Mouse (Mus musculus): ENCODE results near the gene Lrrk1. TPM values are rescaled to one million over a fixed set of nuclear protein-coding genes. Genes with fewer than 3 reads are reported as not detected.

Gene Lrrk1
- total RNA-seq, 2 experiments from 2014 or later: 13.4 to 23.7 TPM

DNA sequence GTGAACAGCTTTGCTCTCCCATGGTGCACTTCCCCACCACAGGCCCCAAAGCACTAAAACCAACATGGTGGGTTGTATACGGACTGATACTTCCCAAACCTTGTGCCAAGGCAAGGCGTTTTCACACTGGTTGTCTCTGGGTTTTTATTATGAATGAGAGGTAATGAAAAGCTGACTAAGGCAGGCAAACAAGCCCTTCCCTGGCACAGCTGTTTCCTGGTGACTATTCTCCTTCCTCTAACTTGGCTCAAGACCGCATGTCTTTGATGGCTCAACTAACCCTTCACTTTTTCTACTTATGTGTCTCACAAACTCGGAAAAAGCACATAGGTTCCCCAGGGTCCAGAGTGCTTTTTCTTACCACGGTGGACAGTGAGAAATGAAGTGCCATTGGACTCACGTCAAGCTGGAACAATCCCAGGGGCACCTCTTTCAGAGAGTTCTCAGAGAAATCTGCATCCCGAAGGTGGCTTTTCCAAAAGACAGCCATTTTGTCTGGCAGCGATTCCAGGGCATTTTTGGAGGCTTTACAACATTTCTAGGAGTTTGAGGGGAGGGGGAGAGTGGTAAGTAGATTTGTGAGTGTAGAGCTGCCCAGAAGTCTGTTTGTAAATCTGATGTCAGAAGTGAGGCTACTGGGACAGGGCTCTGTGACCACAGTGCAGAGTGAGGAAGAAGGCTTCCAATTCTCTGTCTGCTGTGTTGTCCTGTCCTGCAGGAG is 83.0 kb downstream of the Lrrk1 start:
- ATAC-seq (replicated peaks; ENCODE audit: poor library complexity): no peak

DNA sequence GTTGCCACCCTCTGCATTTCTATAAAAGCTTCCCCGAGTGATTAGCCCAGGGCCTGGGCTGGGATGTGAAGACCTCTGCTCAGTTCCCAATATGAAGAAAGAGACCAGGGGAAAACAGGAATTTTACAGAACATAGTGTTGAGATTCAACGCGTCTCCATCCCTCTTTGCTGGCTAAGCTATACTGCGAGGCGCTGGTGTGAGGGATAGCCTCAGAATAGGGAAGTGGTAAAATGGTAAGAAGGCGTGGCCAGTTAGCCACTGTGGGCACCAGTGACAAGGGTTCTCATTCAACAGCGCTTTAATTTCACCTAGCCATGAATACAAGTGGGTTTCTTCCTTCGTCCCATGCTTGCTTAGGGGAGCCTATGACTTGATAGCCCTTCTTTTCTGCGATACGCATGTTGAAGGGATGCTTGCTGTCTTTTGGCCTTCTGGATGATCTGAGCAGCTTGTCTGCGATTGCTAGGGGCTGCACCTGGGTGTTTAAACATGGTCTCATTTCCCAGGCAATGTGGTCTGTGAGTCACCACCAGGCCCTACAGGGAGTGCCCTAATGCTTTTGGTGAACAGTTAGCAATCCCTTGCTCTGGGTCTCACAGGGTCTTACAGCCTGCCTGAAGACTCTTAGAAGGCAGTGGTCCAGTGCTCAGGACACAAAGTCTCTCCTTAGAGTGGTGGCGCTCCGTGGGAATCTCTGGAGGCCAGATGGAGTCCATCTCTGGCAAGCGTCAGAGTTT is 84.1 kb downstream of the Lrrk1 start:
- ATAC-seq (replicated peaks; ENCODE audit: poor library complexity): peak; percentile 80

DNA sequence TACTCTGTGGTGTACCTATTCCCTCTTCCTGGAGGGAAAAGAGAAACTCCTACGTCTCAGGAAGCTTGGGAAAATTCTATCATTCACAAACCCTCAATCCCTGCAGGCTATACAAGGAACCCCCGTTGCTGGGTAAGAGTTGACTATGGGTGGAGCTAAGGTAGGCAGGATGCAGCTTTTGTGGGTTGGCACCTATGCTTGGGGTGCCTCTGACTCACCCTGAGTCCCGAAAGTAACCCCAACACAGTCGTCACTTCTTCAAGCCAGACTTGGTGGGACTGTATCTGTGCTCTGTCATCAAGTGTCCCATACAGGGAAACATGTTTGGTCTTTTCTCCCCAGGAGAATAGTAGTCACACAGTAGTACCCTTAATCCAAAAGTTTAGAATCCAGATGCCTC is 86.7 kb downstream of the Lrrk1 start:
- ATAC-seq (replicated peaks; ENCODE audit: poor library complexity): no peak

DNA sequence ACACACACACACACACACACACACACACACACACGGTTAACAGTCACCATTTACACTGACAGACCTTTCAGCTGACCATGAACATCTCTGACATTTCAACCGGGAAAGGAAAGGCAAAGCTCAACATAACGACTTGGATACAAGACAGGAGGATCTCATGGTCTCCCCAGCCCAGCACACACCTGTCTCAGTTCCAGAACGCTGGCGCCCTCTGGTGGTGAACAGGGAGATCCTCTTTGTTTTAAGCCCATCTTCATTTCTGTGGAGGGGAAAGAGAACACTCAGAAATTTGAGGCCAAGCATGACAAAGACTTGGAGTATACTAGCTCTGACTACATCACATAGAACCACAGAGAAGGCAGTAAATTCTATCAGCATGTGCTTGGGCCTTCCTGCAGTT is 87.5 kb downstream of the Lrrk1 start:
- ATAC-seq (replicated peaks; ENCODE audit: poor library complexity): peak; percentile 74

DNA sequence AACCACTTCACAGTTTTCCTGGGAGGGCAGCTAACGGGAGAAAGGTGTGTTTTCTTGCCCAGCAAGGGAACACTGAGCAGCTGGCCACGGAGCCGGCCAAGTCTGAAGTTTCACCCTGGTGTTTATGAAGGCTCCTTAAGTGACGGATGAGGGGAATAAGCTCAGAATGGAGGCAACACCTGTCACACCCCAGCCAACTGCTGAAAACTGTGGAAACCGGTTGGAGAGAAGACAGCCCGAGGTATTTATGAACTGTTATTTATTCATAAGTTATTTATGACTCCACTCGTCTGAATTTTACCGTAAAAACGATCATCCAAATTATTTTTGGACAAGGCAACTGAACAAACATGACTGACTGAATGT is 90.5 kb downstream of the Lrrk1 start:
- no peak for ATAC-seq (replicated peaks; ENCODE audit: poor library complexity)

DNA sequence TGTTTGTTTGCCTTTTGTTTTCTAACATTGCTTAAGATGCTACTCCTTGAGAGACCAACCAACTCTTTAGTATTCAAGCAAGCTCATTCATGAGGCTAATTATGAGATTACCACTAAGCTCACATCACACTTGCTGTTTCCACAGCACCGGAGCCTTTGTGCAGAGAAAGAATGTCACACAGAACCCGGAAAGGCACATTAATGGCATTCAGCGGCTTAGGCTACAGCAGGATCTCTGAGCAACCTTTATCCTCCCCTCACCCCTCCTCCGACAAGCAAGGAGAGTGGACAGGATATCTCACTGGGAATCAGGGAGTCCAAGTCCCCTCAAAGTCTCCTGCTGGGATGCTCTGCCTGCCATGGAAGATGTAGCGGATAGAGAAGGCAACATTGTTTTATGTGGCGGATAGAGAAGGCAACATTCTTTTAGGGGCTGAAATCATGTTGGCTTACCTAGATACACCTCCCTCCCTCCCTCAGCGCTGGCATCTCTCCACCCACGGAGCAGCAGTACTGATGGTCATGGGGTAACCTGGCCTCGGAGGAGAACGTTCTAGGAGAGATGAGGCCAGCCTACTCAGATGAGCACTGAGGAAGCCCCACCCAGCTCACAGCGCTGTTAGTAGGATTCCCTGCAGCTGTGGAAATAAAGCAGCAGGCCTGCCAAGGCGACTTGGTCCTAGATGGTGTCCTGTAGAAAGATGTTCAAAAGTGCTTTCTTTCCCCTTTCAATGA is 91.1 kb downstream of the Lrrk1 start:
- no peak for ATAC-seq (replicated peaks; ENCODE audit: poor library complexity)

DNA sequence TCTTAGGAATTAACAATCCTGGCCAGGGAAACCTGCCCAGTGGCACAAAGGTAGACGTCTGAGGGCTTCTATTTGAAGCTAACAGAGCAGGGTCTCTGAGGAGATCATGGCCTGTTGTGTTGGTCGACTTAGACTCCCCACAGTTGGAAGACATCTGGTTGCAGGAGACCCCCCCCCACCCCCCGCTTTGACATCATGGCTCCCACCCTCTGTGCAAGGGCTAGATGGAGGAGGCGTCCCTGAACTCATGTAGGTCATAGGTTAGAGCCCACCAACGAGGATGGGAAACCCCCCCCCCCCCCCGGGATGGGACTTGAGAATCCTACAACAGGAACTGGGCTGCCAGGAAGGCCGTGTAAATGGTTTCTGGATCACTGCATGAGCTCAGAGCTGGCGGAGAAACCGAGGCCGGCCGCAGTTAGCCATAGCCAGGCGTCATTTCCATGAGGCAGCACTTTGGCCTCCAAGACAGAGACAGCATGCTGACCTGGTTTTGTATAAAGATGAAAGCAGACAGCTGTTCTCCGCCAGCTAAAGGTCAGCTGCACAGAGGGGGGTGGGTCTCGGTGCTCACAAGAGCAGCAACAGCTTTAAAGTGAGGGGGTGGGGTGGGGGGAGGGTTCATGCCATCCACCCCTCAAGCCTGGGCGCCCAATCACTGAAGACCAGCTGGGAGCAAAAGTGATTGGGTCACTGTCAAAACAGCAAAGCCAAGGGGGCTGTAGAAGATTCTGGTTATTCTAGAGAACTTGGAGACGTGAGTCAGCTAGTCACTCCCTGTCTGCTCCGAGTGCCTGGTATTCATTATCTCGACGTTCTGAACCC is 95.4 kb downstream of the Lrrk1 start:
- no peak for ATAC-seq (replicated peaks; ENCODE audit: poor library complexity)

DNA sequence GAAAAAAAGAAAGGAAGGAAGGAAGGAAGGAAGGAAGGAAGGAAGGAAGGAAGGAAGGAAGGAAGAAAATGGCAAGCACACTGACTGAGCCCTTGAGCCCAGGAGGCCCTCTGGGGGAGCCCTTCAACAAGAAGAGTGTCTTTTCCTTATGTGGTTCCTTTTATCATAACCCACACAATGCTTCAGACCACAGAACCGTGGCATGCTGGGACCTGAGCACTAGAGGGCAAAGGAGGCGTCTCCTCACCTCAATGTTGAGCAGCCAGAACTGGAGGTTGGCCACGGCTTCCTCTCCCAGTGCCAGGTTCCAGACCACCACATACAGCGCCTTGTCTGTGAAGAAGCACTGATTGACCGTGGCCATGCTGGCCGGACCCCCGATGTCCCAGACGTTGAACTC is 96.1 kb downstream of the Lrrk1 start:
- ATAC-seq (replicated peaks; ENCODE audit: poor library complexity): peak; percentile 98

DNA sequence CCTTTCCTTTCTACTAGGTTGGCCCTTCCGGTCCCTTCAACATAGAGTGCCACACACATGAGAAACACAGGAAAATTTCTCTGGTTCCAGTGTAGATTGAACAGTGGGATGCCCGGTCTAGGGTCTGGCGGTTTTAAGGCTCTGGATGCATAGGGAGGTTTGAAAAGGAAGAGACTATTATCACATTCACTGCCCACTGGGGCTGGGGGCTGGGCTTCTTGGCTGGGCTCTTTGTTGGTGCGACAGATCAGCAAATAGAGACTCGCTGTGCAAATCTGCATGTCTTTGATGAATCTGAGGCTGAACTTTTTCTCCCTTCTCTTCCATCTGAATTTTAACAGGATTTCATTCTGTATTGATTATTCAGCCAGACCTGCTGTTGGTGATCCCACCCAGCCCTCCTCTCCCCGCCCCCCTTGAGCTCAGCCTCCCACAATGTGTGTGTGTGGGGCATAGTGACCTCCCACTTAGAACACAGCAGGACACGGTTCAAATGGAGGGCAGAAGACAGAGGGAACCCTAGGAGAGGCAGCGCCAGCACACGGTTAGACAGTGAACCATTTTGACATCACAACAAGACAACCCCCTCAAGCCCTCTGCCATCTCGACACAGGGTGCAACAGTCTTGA is 105.1 kb downstream of the Lrrk1 start:
- no peak for ATAC-seq (replicated peaks; ENCODE audit: poor library complexity)

DNA sequence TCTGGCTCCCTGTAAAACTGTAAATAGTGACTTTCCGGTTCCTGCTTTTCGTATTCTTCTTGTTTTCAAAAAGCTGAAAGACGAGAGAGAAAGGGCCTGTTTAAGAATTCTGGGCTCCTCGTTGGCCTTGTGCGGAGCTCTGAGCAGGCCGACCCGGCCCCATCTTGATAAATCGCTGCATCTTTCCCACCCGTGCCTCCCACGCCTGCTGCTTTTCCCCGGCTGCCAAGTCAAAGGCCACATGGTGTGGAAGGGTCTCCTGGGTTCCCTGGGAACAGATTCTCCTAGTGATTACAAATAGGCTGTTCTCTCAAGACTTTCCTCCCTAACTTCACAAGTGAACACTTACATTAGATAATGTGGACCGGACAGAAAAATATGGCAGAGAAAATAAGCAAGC is 105.9 kb downstream of the Lrrk1 start:
- ATAC-seq (replicated peaks; ENCODE audit: poor library complexity): no peak

DNA sequence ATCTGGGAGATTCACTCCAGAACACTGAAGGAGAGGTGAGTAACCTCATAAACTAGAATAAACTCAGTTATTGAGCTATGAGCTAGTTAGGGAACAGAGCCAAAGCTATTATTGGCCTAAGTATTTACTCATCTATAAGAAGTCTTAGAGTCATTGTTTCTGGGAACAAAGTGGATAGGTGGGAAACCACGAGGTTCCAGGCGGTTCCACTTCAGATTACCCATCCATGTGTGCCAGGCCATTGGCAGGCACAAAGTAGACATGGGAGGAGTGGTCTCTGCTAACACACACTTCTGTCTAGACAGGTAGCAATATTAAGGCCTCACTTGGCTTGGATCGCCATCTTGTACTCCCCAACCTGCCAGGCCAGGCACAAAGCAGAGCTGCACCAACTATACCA is 110.1 kb downstream of the Lrrk1 start:
- no peak for ATAC-seq (replicated peaks; ENCODE audit: poor library complexity)

DNA sequence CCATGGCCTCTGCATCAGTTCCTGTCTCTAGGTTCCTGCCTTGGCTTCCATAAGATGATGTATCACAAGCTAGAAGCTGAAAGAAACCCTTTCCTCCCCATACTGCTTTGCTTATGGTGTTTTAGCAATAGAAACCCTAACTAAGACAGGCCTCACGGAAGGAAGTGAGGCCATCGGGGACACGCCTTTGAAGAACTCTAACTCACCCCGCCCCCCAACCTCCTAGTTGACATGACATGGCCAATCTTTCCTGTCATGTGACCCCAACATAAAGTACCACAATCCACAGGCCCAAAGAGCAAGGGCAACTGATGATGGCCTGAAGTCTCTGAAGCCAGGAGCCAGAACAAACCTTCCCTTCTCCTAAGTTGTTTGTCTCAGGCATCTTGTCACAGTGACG is 114.7 kb downstream of the Lrrk1 start:
- ATAC-seq (replicated peaks; ENCODE audit: poor library complexity): no peak

DNA sequence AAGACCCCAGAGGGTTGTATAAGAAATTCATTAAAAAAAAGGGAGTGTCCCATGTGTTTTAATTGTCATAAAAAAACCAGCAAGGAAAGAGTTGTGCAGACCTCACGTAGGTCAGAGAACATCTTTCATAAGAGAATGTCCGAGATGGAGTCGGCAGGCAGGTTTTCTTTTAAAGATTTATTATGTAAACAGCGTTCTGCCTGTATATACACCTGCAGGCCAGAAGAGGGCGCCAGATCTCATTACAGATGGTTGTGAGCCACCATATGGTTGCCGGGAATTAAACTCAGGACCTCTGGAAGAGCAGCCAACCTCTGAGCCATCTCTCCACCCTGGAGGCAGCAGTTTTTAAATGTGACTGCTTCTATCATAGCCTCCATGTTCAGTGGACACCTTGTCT is 116.9 kb downstream of the Lrrk1 start:
- ATAC-seq (replicated peaks; ENCODE audit: poor library complexity): no peak

DNA sequence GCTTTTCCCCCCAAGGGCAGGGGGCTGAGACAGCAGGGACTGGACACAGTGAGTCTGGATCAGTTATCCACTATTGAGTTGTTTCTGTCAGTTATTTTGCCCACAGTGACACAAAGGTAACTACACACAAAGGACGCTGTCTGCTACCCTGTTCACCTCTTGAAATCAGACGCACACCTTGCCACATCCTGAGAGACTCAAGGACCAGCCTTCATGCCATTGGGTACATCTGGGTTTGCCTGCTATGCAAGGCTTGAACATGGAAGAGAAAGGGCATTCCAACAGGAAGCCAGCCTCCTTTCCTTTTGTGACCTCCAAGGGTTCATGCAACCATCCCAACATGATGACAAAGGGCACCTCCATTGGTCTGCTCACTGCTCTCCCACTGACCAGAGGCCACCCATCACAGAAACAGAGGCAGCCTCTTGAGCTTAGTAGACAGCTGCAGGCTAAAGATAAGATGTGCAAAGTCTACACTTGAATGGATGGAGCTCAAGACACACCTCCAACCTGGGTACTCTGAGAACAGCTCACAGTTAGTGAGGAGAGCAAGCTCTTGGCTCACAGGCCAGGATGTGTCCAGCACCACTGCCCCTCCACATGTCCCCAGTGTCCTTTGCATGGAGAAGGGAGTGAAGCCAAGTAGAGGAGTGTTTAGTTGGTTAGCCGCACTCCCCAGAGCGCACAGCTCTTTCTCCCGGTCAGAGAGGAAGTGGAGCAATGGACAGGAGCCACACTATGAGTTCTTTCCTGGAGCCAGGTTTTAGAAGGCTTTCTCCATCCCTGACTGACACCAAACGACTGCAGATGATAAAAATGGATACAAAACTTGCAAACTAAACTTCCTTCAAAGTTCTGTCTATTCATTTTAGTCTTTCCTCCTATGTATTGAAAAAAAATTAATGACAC is 121.0 kb downstream of the Lrrk1 start:
- peak; percentile 72 for ATAC-seq (replicated peaks; ENCODE audit: poor library complexity)

DNA sequence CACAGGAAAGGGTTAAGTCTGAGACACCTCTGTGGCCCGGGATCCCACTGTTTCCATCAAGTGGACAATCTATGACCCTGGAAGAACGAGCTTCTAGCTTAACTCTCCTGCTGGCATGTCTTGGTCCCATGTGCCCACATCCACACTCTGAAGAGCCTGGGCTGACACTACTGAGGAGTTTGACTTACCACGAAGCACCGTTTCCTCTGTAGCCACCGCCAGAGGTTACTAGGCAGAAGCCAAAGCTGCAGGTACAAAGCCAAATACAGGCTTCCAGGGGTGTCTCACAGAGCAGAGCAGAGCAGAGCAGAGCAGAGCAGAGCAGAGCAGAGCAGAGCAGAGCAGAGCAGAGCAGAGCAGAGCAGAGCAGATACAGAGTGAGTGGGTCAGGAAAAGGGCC is 124.7 kb downstream of the Lrrk1 start:
- ATAC-seq (replicated peaks; ENCODE audit: poor library complexity): no peak

DNA sequence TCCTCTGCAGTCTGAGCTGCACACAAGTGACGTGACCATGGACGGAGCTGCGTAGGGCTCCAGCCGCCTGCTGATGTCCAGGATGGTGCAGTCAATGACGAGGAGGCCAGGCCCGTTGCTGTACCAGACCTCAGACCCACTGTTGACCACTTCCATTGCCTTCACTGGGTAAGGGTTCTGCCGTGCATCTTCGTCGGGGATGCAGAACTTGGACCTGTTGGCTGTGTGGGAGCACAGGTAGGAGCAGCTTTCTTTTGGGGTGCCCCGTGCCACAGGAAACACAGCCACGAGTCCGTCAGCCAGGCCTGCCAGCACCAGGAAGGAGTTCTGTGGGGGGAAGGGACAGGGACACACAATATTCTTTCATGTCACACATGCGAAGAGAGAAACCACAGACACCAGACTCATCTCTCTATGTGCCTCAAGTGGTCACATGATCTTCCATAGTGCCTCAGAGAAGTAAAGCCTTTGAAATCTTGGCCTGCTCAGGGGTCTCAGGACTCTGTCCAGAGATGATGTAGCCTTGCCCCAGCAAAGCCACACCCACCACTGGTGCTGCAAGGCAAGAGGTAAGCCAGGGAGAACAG is 125.5 kb downstream of the Lrrk1 start:
- ATAC-seq (replicated peaks; ENCODE audit: poor library complexity): no peak

DNA sequence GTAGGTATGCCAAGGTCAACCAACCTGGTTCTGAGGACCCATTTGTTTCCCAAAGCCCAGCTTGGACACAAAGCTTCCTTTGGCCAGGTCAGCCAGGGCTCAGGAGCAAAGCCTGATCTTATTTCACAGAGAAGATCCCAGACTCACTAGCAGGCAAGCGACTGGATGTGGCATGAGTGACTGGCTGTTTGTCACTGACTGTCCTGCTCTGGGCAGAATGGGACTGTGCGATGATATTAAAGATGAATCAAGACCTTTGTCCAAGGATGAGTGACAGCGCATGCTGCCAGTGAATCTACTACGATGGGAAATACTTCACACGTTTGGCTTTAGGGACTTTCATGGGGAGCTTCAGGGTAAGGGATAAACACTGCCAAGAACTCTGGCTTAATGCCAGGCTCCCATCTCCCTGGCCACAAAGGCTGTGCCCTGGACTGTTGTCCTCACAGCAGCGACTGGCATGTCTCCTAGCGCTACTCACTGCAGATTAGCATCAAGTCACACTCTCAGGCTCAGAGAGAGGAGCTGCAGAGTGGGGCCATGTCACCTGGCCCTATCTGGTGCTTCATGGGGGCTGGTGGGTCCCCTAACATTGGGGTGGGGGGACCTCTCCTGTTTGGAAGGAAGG is 127.3 kb downstream of the Lrrk1 start:
- ATAC-seq (replicated peaks; ENCODE audit: poor library complexity): no peak

DNA sequence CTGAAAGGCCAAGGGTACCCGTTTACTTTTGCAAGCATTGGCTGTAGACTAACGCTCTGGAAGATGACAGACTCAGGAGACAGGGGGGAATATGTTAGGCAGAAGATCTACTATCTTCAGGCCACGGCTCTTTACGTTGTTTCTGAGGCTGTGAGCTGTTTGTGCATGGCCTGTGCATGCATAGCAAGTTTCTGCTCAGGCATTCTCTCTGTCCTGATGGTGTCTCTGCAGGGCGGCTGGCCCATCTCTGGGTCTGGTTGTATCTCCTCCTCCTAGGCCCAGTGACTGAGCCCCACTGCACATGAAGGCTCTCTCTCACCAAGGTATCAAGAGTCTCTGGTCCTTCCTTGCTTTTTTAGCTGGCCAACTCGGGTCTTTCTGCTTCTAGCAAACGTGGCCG is 127.9 kb downstream of the Lrrk1 start:
- no peak for ATAC-seq (replicated peaks; ENCODE audit: poor library complexity)
